Mouse (Mus musculus) lung, adult 2 months (tissue): ENCODE data around the gene Slc22a1.

Source experiments
- CTCF ChIP-seq: fragments of 200-500 bp; IDR thresholded peaks from 2 replicates; pipeline ENCODE4 v1.5.1; 2011; ENCODE audit warnings: mild to moderate bottlenecking, low read length, control low read depth; ENCODE audit not compliant: insufficient read depth
- POLR2A ChIP-seq: fragments of 200-500 bp; IDR thresholded peaks from 2 replicates; pipeline ENCODE4 v1.6.1; 2011; ENCODE audit warnings: low read depth, mild to moderate bottlenecking, control low read depth, low read length, borderline replicate concordance; ENCODE audit errors: extremely low read depth

GRCm38 (mm10) chr17:12678261-12678660, 2.6 kb upstream of the Slc22a1 start:
- TF ChIP-seq CTCF (no peak), POLR2A (no peak)
